Mouse (Mus musculus) MEL (cell line): ENCODE data around the gene Tead2.

Experiments
- CTCF ChIP-seq, 3 experiments: IDR thresholded peaks in 2 of 3; conservative IDR thresholded peaks in 1 of 3; 2 replicates each; pipeline ENCODE4 v1.5.1; 2011 to 2012; ENCODE audit warnings: low read length in 3 of 3, low read depth in 2 of 3, mild to moderate bottlenecking in 2 of 3, improper control_type of control experiment in 1 of 3, inconsistent platforms in 1 of 3, mixed read lengths in 1 of 3, moderate library complexity in 1 of 3; ENCODE audit not compliant: control insufficient read depth in 1 of 3, insufficient read depth in 1 of 3, poor library complexity in 1 of 3, severe bottlenecking in 1 of 3
- EP300 ChIP-seq, 2 experiments: IDR thresholded peaks; 2 replicates each; pipeline ENCODE4 v1.6.1; 2011; ENCODE audit warnings: improper control_type of control experiment in 2 of 2, low read length in 2 of 2, low read depth in 1 of 2, mild to moderate bottlenecking in 1 of 2
- POLR2AphosphoS5 ChIP-seq: IDR thresholded peaks from 2 replicates; pipeline ENCODE4 v1.6.1; 2012; ENCODE audit warnings: low read depth, borderline replicate concordance, mild to moderate bottlenecking, inconsistent platforms, low read length, moderate library complexity, mixed read lengths
- RCOR1 ChIP-seq: IDR thresholded peaks from 2 replicates; pipeline ENCODE4 v1.6.1; 2012; ENCODE audit warnings: low read depth, mild to moderate bottlenecking, inconsistent platforms, low read length, improper control_type of control experiment
- ZNF384 ChIP-seq: IDR thresholded peaks from 2 replicates; pipeline ENCODE4 v1.6.1; 2012; ENCODE audit warnings: low read depth, mild to moderate bottlenecking, inconsistent platforms, low read length, improper control_type of control experiment

DNA sequence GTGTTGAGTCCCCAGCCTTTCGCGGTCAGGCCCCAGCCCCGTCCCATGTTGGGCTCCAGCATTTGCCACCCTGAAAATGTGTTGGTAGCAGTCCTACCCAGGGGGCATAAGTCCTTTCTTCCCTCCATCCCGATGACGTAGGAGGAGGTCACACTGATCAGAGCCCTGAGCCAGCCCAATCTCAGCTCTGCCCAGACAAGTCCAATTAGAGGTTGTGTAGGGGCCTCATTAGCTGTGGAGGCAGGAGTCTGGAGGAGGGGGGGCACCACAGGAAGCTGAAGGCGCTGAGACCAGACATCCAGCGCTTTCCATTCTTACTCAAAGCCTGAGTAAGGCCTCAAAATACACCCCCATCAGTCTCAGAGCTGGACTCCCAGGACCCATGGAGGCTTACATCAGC is 29.6 kb upstream of the Tead2 start:
- no peak for TF ChIP-seq ZNF384
- no peak for TF ChIP-seq CTCF (IDR thresholded peaks at IDR 0.05 in 2 of 3, conservative IDR thresholded peaks at IDR 0.05 in 1 of 3; ENCODE audit: control insufficient read depth in 1 of 3, insufficient read depth in 1 of 3, low read depth in 2 of 3, low read length in 3 of 3, poor library complexity in 1 of 3, severe bottlenecking in 1 of 3)
- no peak for TF ChIP-seq POLR2AphosphoS5
- TF ChIP-seq EP300 (IDR thresholded peaks at IDR 0.05; ENCODE audit: low read depth in 1 of 2, low read length in 2 of 2) = no peak
- TF ChIP-seq RCOR1 = no peak
